Mouse (Mus musculus): ENCODE results near the gene Nbr1.

DNA sequence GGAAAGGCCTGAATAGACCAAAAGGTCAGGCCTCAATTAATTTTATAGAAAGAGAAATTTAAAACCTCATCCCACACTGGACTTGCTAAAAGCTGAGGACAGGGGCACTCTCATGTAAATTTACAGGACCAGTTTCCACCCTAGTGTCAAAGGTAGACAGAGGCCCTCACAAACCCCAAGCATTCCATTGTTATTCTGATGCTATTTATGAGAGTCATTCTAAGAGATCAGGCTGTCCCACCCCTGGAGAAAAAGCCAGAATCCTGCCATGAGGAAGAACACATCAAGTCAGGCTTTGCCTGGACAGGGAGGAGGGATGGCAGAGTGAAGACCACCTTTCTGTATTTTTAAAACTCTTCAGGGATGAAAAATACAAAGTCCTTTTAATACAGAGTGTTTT, 3.4 kb upstream of the Nbr1 start:
- TF ChIP-seq CTCF (IDR thresholded peaks at IDR 0.05; ENCODE audit: extremely low read depth, insufficient read depth, insufficient read length, insufficient replicate concordance) (no peak), POLR2A (IDR thresholded peaks at IDR 0.05; ENCODE audit: low read depth, low read length) (no peak)

Measured in spleen, adult 2 months (tissue).